Mouse (Mus musculus) forebrain, embryonic 15.5 days (tissue): ENCODE data around the gene Phkb. TPM values are rescaled to one million over a fixed set of nuclear protein-coding genes. Genes with fewer than 3 reads are reported as not detected.
A peak's percentile ranks its signal among the peaks of the same experiment; 100 is the strongest.

Experiments used
- ATAC-seq: fragments of 200-750 bp; cut with Nextera tagmentation; replicated peaks from 2 replicates; pipeline ENCODE4 v1.8.0; 2017; ENCODE audit warnings: mild to moderate bottlenecking, moderate TSS enrichment, moderate library complexity
- H3K27ac ChIP-seq: fragments of 300-500 bp; sonication (generic); replicated peaks from 2 replicates; pipeline ENCODE4 v1.5.1; 2015; ENCODE audit warnings: mild to moderate bottlenecking, inconsistent platforms
- H3K27me3 ChIP-seq: fragments of 300-500 bp; sonication (generic); 2 replicates; pipeline ENCODE4 v1.6.1; 2015; ENCODE audit warnings: inconsistent platforms
- H3K36me3 ChIP-seq: fragments of 300-500 bp; sonication (generic); 2 replicates; pipeline ENCODE4 v1.6.1; 2015; ENCODE audit warnings: mild to moderate bottlenecking, inconsistent platforms
- H3K4me1 ChIP-seq: fragments of 300-500 bp; sonication (generic); 2 replicates; pipeline ENCODE4 v1.6.1; 2015; ENCODE audit warnings: inconsistent platforms
- H3K4me2 ChIP-seq: fragments of 300-500 bp; sonication (generic); replicated peaks from 2 replicates; pipeline ENCODE4 v1.6.1; 2015; ENCODE audit warnings: mild to moderate bottlenecking, inconsistent platforms
- H3K4me3 ChIP-seq: fragments of 300-500 bp; sonication (generic); 2 replicates; pipeline ENCODE4 v1.5.1; 2015; ENCODE audit warnings: mild to moderate bottlenecking, inconsistent platforms
- H3K9ac ChIP-seq: fragments of 300-500 bp; sonication (generic); replicated peaks from 2 replicates; pipeline ENCODE4 v1.6.1; 2015; ENCODE audit warnings: mild to moderate bottlenecking, inconsistent platforms
- H3K9me3 ChIP-seq: fragments of 300-500 bp; sonication (generic); 2 replicates; pipeline ENCODE4 v1.6.1; 2016; ENCODE audit warnings: inconsistent platforms
- WGBS: fragments of 180-500 bp; shearing (Covaris S2); methylation state at CpG from one replicate; pipeline ENCODE4 v1.1.7; 2015; ENCODE audit warnings: mixed read lengths; 5-methylcytosine and 5-hydroxymethylcytosine counted together
- polyA plus RNA-seq: library from polyadenylated mRNA; unstranded; fragments of >200 nt; fragmentation: Nextera tagmentation; extraction: Ambion mirVana; gene quantifications from 2 replicates; pipeline ENCODE4 v1.2.1, GENCODE M21; 2015

Gene Phkb
- polyA plus RNA-seq, 1 experiment from 2014 or later, result 28.0 TPM

GRCm38 (mm10) chr8:85959880-85960279 is 119.1 kb downstream of the Phkb start:
- no peaks in the 10 kb centered on the region for H3K36me3 ChIP-seq
- no peak overlapping the region for H3K4me3 ChIP-seq
- no peaks in the 10 kb centered on the region for H3K4me1 ChIP-seq
- no peak overlapping the region for H3K4me2 ChIP-seq
- H3K27me3 ChIP-seq, result no peaks in the 10 kb centered on the region
- WGBS, result 92% methylated on average over 4 of the region's 4 CpGs
- no peaks in the 10 kb centered on the region for H3K9me3 ChIP-seq
- H3K9ac ChIP-seq, result no peak overlapping the region
- no peak for ATAC-seq
- no peak overlapping the region for H3K27ac ChIP-seq

- Histone ChIP-seq H3K4me3 (no peak overlapping the region), H3K9ac (no peak overlapping the region), H3K27me3 (no peaks in the 10 kb centered on the region), H3K27ac (no peak overlapping the region), H3K36me3 (peaks cover 6% of the 10 kb centered on the region; the same call in 1 of the 2 replicates), H3K4me2 (no peak overlapping the region), H3K4me1 (no peaks in the 10 kb centered on the region), H3K9me3 (no peaks in the 10 kb centered on the region)
- no peak for ATAC-seq
- WGBS, result 89% methylated on average over 4 of the region's 4 CpGs
These were observed 136.9 kb downstream of the Phkb start for GRCm38 (mm10) chr8:85977588-85978077.

- H3K4me2 ChIP-seq, result no peak overlapping the region
- H3K4me3 ChIP-seq, result no peak overlapping the region
- ATAC-seq, result no peak
- H3K4me1 ChIP-seq, result no peaks in the 10 kb centered on the region
- H3K27me3 ChIP-seq, result no peaks in the 10 kb centered on the region
- H3K27ac ChIP-seq, result no peak overlapping the region
- WGBS, result 89% methylated on average over 1 of the region's 1 CpGs
- H3K9me3 ChIP-seq, result no peaks in the 10 kb centered on the region
- H3K36me3 ChIP-seq, result no peaks in the 10 kb centered on the region
- H3K9ac ChIP-seq, result no peak overlapping the region
These were observed 152.2 kb downstream of the Phkb start for GRCm38 (mm10) chr8:85992911-85993310.

GRCm38 (mm10) chr8:85993661-85994060 is 152.9 kb downstream of the Phkb start:
- no peak overlapping the region for H3K9ac ChIP-seq
- no peak overlapping the region for H3K27ac ChIP-seq
- no peak for ATAC-seq
- H3K4me2 ChIP-seq, result no peak overlapping the region
- H3K4me3 ChIP-seq, result no peak overlapping the region
- H3K36me3 ChIP-seq, result no peaks in the 10 kb centered on the region
- no peaks in the 10 kb centered on the region for H3K4me1 ChIP-seq
- no peaks in the 10 kb centered on the region for H3K9me3 ChIP-seq
- 92% methylated on average over 1 of the region's 1 CpGs for WGBS
- H3K27me3 ChIP-seq, result no peaks in the 10 kb centered on the region

GRCm38 (mm10) chr8:85995971-85996370 is 155.2 kb downstream of the Phkb start:
- Histone ChIP-seq H3K9me3 (no peaks in the 10 kb centered on the region), H3K27me3 (no peaks in the 10 kb centered on the region), H3K36me3 (no peaks in the 10 kb centered on the region), H3K9ac (no peak overlapping the region), H3K4me3 (no peak overlapping the region), H3K27ac (no peak overlapping the region), H3K4me2 (no peak overlapping the region), H3K4me1 (no peaks in the 10 kb centered on the region)
- WGBS, result 20% methylated on average over 1 of the region's 1 CpGs
- no peak for ATAC-seq

GRCm38 (mm10) chr8:86006485-86006884 is 165.7 kb downstream of the Phkb start:
- no peak overlapping the region for H3K4me2 ChIP-seq
- H3K4me3 ChIP-seq, result no peak overlapping the region
- H3K36me3 ChIP-seq, result no peaks in the 10 kb centered on the region
- H3K9me3 ChIP-seq, result no peaks in the 10 kb centered on the region
- ATAC-seq, result no peak
- no peak overlapping the region for H3K9ac ChIP-seq
- no peak overlapping the region for H3K27ac ChIP-seq
- no peaks in the 10 kb centered on the region for H3K4me1 ChIP-seq
- no peaks in the 10 kb centered on the region for H3K27me3 ChIP-seq

- no peaks in the 10 kb centered on the region for H3K27me3 ChIP-seq
- no peak overlapping the region for H3K4me2 ChIP-seq
- H3K9me3 ChIP-seq, result no peaks in the 10 kb centered on the region
- H3K9ac ChIP-seq, result no peak overlapping the region
- ATAC-seq, result no peak
- H3K4me3 ChIP-seq, result no peak overlapping the region
- no peak overlapping the region for H3K27ac ChIP-seq
- H3K4me1 ChIP-seq, result no peaks in the 10 kb centered on the region
- no peaks in the 10 kb centered on the region for H3K36me3 ChIP-seq
- 83% methylated on average over 2 of the region's 2 CpGs for whole genome bisulfite sequencing
These were observed 176.0 kb downstream of the Phkb start for GRCm38 (mm10) chr8:86016806-86017205.

- WGBS, result 69% methylated on average over 6 of the region's 6 CpGs
These were observed 188.0 kb downstream of the Phkb start for GRCm38 (mm10) chr8:86028646-86029312.

GRCm38 (mm10) chr8:86029451-86029850 is 188.7 kb downstream of the Phkb start:
- no peak overlapping the region for H3K4me3 ChIP-seq
- H3K27ac ChIP-seq, result peak overlapping the region; percentile 82; the same call in 1 of the 2 replicates
- ATAC-seq, result no peak

More at GRCm38 (mm10) chr8:86028646-86029312, 188.0 kb downstream of the Phkb start:
- Histone ChIP-seq H3K27ac (peak overlapping the region; percentile 82), H3K36me3 (no peaks in the 10 kb centered on the region), H3K9me3 (no peaks in the 10 kb centered on the region), H3K4me1 (no peaks in the 10 kb centered on the region), H3K9ac (no peak overlapping the region), H3K4me2 (no peak overlapping the region), H3K27me3 (no peaks in the 10 kb centered on the region), H3K4me3 (no peak overlapping the region)
- ATAC-seq, result peak; percentile 67; the same call in 1 of the 2 replicates

GRCm38 (mm10) chr8:86034662-86035365 is 194.1 kb downstream of the Phkb start:
- Histone ChIP-seq H3K9me3 (no peaks in the 10 kb centered on the region), H3K4me2 (no peak overlapping the region), H3K9ac (no peak overlapping the region), H3K27ac (no peak overlapping the region), H3K36me3 (no peaks in the 10 kb centered on the region), H3K4me3 (no peak overlapping the region), H3K27me3 (no peaks in the 10 kb centered on the region), H3K4me1 (no peaks in the 10 kb centered on the region)
- 92% methylated on average over 6 of the region's 6 CpGs for WGBS
- ATAC-seq, result no peak

More at GRCm38 (mm10) chr8:86029451-86029850, 188.7 kb downstream of the Phkb start:
- no peak overlapping the region for H3K9ac ChIP-seq
- H3K36me3 ChIP-seq, result no peaks in the 10 kb centered on the region
- no peaks in the 10 kb centered on the region for H3K4me1 ChIP-seq
- no peaks in the 10 kb centered on the region for H3K9me3 ChIP-seq
- H3K27me3 ChIP-seq, result no peaks in the 10 kb centered on the region
- H3K4me2 ChIP-seq, result no peak overlapping the region
- 94% methylated on average over 7 of the region's 7 CpGs for WGBS

- H3K9ac ChIP-seq, result no peak overlapping the region
- no peak overlapping the region for H3K27ac ChIP-seq
- H3K9me3 ChIP-seq, result no peaks in the 10 kb centered on the region
- H3K36me3 ChIP-seq, result no peaks in the 10 kb centered on the region
- no peaks in the 10 kb centered on the region for H3K4me1 ChIP-seq
- ATAC-seq, result no peak
- no peak overlapping the region for H3K4me2 ChIP-seq
- H3K4me3 ChIP-seq, result no peak overlapping the region
- H3K27me3 ChIP-seq, result no peaks in the 10 kb centered on the region
- WGBS, result 92% methylated on average over 4 of the region's 4 CpGs
These were observed 194.6 kb downstream of the Phkb start for GRCm38 (mm10) chr8:86035371-86035770.

GRCm38 (mm10) chr8:86038462-86038861 is 197.7 kb downstream of the Phkb start:
- H3K27ac ChIP-seq, result no peak overlapping the region
- H3K4me2 ChIP-seq, result no peak overlapping the region
- H3K36me3 ChIP-seq, result no peaks in the 10 kb centered on the region
- H3K4me1 ChIP-seq, result 0 out of 2 replicates have a peak, but pooled peaks cover 3% of the 10 kb centered on the region
- ATAC-seq, result no peak
- H3K9me3 ChIP-seq, result no peaks in the 10 kb centered on the region
- WGBS, result 82% methylated on average over 3 of the region's 3 CpGs
- no peak overlapping the region for H3K4me3 ChIP-seq
- H3K27me3 ChIP-seq, result no peaks in the 10 kb centered on the region
- no peak overlapping the region for H3K9ac ChIP-seq
